Mouse (Mus musculus) midbrain, postnatal 0 days (tissue): Measurements from ENCODE around the gene Faim. TPM values are rescaled to one million over a fixed set of nuclear protein-coding genes. Genes with fewer than 3 reads are reported as not detected.
A peak's percentile ranks its signal among the peaks of the same experiment; 100 is the strongest.

Source experiments
- ATAC-seq: fragments of 200-750 bp; cut with Nextera tagmentation; 2 replicates; pipeline ENCODE4 v1.8.0; 2017; ENCODE audit warnings: moderate number of reproducible peaks, mild to moderate bottlenecking, moderate TSS enrichment, moderate library complexity; ENCODE audit not compliant: low FRiP score
- DNase-seq: peaks from one replicate; pipeline ENCODE4 v3.0.0-alpha.2; 2015; ENCODE audit warnings: low spot score
- H3K27ac ChIP-seq: fragments of 300-500 bp; sonication (generic); 2 replicates; pipeline ENCODE4 v1.5.1; 2014; ENCODE audit warnings: low read depth, mild to moderate bottlenecking, low read length, mixed read lengths
- H3K27me3 ChIP-seq: fragments of 300-500 bp; sonication (generic); 2 replicates; pipeline ENCODE4 v1.6.1; 2014; ENCODE audit warnings: low read length, control low read depth, mixed read lengths; ENCODE audit not compliant: insufficient read depth
- H3K36me3 ChIP-seq: fragments of 300-500 bp; sonication (generic); 2 replicates; pipeline ENCODE4 v1.6.1; 2014; ENCODE audit warnings: low read length, control low read depth, mixed read lengths; ENCODE audit not compliant: insufficient read depth
- H3K4me1 ChIP-seq: fragments of 300-500 bp; sonication (generic); 2 replicates; pipeline ENCODE4 v1.6.1; 2014; ENCODE audit warnings: mild to moderate bottlenecking, control low read depth, antibody characterized with exemption, low read length, mixed read lengths; ENCODE audit not compliant: insufficient read depth
- H3K4me2 ChIP-seq: fragments of 300-500 bp; sonication (generic); 2 replicates; pipeline ENCODE4 v1.6.1; 2014; ENCODE audit warnings: low read depth, mild to moderate bottlenecking, low read length, mixed read lengths; ENCODE audit not compliant: poor library complexity, severe bottlenecking
- H3K4me3 ChIP-seq: fragments of 300-500 bp; sonication (generic); 2 replicates; pipeline ENCODE4 v1.5.1; 2014; ENCODE audit warnings: low read depth, mild to moderate bottlenecking, low read length, moderate library complexity
- H3K9ac ChIP-seq: fragments of 300-500 bp; sonication (generic); replicated peaks from 2 replicates; pipeline ENCODE4 v1.6.1; 2014; ENCODE audit warnings: mild to moderate bottlenecking, low read length, moderate library complexity, mixed read lengths; ENCODE audit not compliant: poor library complexity, severe bottlenecking
- H3K9me3 ChIP-seq: fragments of 300-500 bp; sonication (generic); 2 replicates; pipeline ENCODE4 v1.6.1; 2016; ENCODE audit warnings: low read length, control low read depth
- CTCF ChIP-seq: IDR thresholded peaks from 2 replicates; pipeline ENCODE4 v1.5.1; 2016; ENCODE audit warnings: antibody characterized with exemption, mild to moderate bottlenecking
- WGBS: fragments of 180-500 bp; shearing (Covaris S2); extraction: QIAGEN DNeasy Blood & Tissue Kit; methylation state at CpG from one replicate; pipeline ENCODE4 v1.1.7; 2014; 5-methylcytosine and 5-hydroxymethylcytosine counted together
- polyA plus RNA-seq: library from polyadenylated mRNA; unstranded; fragments of >200 nt; fragmentation: Nextera tagmentation; extraction: Ambion mirVana; gene quantifications from 2 replicates; pipeline ENCODE4 v1.2.1, GENCODE M21; 2015
- total RNA-seq: library from RNA; depleted of rRNA; stranded (reverse); fragments of >200 nt; gene quantifications from 2 replicates; pipeline ENCODE4 v1.2.3, GENCODE M21; 2014

Faim gene
- total and polyA plus RNA-seq, 2 experiments from 2014 or later = 55.7 to 109 TPM

- H3K27me3 ChIP-seq = peaks cover 20% of the 10 kb centered on the region
- peak overlapping the region; percentile 23 for H3K4me3 ChIP-seq
- H3K9me3 ChIP-seq = no peaks in the 10 kb centered on the region
- H3K36me3 ChIP-seq = no peaks in the 10 kb centered on the region
- H3K9ac ChIP-seq = no peak overlapping the region
- peak; percentile 98 for TF ChIP-seq CTCF
- H3K27ac ChIP-seq = no peak overlapping the region
- ATAC-seq (peak; percentile 34; the same call in 1 of the 2 replicates), DNase-seq (peak; percentile 84)
- WGBS = 5% methylated on average over 29 of the region's 29 CpGs
- no peaks in the 10 kb centered on the region for H3K4me1 ChIP-seq
- H3K4me2 ChIP-seq = peak overlapping the region; percentile 41
These were observed 6.4 kb upstream of the Faim start for GRCm38 (mm10) chr9:98979431-98980416.

GRCm38 (mm10) chr9:98986476-98987096 is 413 bp downstream of the Faim start:
- Histone ChIP-seq H3K4me3 (peak overlapping the region; percentile 86), H3K27me3 (no peaks in the 10 kb centered on the region), H3K9ac (peak overlapping the region; percentile 76), H3K9me3 (no peaks in the 10 kb centered on the region), H3K36me3 (no peaks in the 10 kb centered on the region), H3K4me2 (peak overlapping the region; percentile 63), H3K4me1 (no peaks in the 10 kb centered on the region), H3K27ac (peak overlapping the region; percentile 63; the same call in 1 of the 2 replicates)
- ATAC-seq = peak; percentile 79
- peak; percentile 30 for DNase-seq
- under 1% methylated on average over 37 of the region's 50 CpGs for WGBS
- no peak for TF ChIP-seq CTCF

GRCm38 (mm10) chr9:98987131-98987530 is 958 bp downstream of the Faim start:
- H3K4me1 ChIP-seq = no peaks in the 10 kb centered on the region
- 43% methylated on average over 9 of the region's 9 CpGs for WGBS
- H3K4me2 ChIP-seq = peak overlapping the region; percentile 63
- ATAC-seq = no peak
- TF ChIP-seq CTCF = no peak
- no peaks in the 10 kb centered on the region for H3K36me3 ChIP-seq
- peak overlapping the region; percentile 86 for H3K4me3 ChIP-seq
- no peak for DNase-seq
- no peak overlapping the region for H3K27ac ChIP-seq
- no peaks in the 10 kb centered on the region for H3K27me3 ChIP-seq
- H3K9me3 ChIP-seq = no peaks in the 10 kb centered on the region
- H3K9ac ChIP-seq = peak overlapping the region; percentile 76

GRCm38 (mm10) chr9:98994103-98994502 is 7.9 kb downstream of the Faim start:
- 96% methylated on average over 4 of the region's 4 CpGs for WGBS
- ATAC-seq (no peak), DNase-seq (no peak)
- no peaks in the 10 kb centered on the region for H3K4me1 ChIP-seq
- H3K4me3 ChIP-seq = no peak overlapping the region
- H3K9me3 ChIP-seq = no peaks in the 10 kb centered on the region
- no peaks in the 10 kb centered on the region for H3K27me3 ChIP-seq
- peaks cover 30% of the 10 kb centered on the region for H3K36me3 ChIP-seq
- H3K9ac ChIP-seq = no peak overlapping the region
- TF ChIP-seq CTCF = no peak
- no peak overlapping the region for H3K27ac ChIP-seq
- H3K4me2 ChIP-seq = no peak overlapping the region

- Histone ChIP-seq H3K36me3 (peaks cover 34% of the 10 kb centered on the region; the same call in 1 of the 2 replicates), H3K9me3 (no peaks in the 10 kb centered on the region), H3K27ac (no peak overlapping the region), H3K4me3 (no peak overlapping the region), H3K9ac (no peak overlapping the region), H3K4me2 (no peak overlapping the region), H3K4me1 (no peaks in the 10 kb centered on the region), H3K27me3 (no peaks in the 10 kb centered on the region)
- 86% methylated on average over 9 of the region's 9 CpGs for WGBS
- no peak for TF ChIP-seq CTCF
- peak; percentile 82 for DNase-seq
- ATAC-seq = peak; percentile 31; the same call in 1 of the 2 replicates
These were observed 13.7 kb downstream of the Faim start for GRCm38 (mm10) chr9:98999881-99000339.
